Mouse (Mus musculus): ENCODE data around the gene Lhx3.

Gene Lhx3

DNA sequence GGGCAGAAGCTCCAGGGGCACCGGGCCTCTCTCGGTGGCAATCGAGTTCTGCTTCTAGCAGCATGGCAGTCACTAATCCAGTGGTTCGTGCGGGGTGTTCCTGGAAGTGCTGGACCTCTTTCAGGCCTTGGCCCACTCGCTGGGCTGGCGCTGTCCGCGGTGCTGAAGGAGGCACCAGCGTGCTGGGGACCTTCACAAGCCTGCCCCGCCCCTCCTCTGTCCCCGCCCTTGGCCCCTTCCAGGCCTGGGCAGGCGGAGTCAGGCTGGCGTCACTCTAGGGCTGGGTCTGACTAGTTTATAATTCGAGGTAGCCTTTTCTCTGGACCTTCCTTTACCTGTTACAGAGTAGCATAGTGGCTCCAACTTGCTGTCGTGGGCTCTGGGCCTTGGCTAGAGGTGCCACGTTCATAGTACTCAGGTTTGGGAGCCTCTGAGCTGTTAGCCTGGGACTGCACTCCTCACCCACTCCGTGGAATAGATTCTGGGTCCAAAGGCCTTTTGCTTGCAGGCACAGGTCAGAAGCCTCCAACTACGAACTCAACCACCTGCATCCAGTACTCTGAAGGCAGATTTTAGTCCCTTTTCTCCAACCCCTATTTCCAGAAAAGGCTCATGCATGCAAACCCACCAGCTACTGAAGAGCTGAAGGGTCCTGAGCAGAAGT is at the start of gene Lhx3:
TSS of gene Lhx3 (minus strand) at position 164 of the 664 bp plus-strand sequence.
- DNase-seq (ENCODE audit: low read depth, low spot score) = no peak

DNA sequence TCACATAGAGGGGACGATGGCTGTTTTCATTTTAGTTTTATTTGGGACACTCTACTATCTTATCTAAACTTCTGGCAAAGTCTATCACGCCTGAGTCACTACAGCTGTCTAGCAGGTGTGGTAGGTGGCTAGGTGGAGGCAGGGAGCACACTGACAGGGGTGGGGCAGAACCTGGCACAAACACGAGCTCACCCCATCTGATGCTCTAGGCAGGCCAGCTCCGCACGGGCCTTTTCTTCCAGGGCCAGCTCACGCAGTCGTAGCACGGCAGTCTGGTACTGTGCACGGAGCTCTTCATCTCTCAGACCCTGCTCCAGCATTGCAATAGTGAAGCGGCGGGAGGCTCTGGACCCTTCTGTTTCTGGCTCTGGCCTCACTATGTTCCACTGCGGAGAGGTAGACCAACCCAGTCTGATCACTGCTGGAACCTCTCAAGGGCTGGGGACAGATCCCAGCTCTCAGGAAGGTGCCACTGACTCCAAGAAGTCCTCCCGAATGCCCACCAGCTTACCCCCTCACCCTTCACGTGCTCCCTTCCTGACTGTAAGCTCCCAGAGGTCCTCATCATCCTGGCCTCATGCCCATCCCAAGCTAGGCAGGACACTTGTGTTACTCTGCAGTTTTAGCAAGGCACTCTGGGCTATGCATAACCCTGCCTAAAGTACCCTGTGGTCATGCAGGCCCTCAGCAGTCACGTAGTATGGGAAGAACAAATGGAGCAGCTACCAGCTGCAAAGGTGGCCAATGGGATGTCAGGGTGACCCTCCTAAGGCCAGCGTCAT is 49.4 kb upstream of the Lhx3 start:
- DNase-seq (ENCODE audit: low read depth, low spot score) = no peak

DNA sequence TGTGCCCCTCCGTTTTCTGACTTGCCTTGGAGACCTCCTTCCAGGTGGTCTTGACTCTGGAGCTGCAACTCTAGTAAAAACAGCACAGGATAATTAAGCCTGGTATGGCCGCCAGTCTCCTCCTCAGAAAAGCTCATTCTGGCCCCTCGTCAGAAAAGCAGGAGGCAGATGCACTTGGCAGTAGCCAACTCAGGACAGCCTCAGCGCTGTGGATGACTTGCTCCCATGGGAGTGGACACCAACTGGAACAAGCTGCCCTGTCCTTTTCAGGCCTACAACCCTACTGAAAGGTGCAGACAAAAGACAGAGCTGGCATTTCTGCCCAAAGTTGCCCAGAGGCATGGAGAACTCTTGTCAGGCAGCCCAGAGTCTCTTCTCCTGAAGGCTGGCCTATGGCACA is 46.7 kb upstream of the Lhx3 start:
- DNase-seq (ENCODE audit: low read depth, low spot score) = no peak

DNA sequence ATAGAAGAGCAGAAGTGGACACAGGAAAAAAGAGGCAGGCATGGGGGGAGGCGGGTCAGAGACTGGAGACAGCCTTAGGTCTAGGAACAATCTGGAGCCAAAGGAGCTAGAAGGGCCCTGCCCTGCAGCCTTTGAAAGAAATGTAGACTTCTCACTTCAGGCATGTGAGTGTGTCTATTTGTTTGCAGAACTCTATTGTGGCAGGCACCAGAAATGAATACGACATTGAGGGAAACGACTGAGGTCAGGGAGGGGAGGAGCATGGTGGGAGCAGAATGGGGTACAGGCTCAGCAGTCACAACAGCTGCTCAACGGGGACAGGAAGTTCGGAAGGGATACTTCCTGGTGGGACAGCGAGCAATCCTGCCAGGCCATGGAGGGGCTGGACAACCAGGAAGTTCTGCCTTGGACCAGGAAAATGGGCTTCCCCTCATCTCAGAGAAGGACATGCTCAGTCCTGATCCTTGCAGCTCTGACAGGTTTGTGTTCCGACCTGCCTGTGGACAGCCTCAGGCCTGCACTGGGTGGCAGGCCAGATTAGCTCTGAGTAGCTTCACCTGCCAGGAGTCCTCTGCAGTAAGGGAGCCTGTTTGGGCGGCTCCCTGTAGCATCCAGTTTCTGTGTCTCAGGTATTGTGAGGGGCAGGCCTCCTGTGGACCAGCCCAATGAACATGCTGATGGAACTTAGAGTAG is 44.6 kb upstream of the Lhx3 start:
- DNase-seq (ENCODE audit: low read depth, low spot score) = no peak

DNA sequence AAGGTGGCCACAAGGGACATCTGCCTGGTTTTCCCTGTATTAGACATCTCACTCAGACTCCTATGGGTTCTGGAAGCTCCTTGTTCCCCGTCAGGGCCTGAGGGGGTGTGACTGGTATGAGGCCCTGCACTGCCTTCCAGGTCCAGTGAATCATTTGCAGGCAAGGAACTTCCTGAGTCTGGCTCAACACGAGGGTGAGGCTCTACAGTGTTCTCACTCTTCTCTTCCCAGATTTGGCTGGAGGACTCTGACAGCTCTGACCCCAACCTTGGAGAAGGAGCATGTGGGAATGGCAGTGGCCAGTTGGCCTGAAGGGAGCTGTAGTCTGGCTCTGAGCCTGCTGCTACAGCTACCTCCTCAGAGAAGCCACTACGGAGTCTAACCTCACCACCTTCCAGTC is 39.4 kb upstream of the Lhx3 start:
- DNase-seq (ENCODE audit: low read depth, low spot score) = no peak

DNA sequence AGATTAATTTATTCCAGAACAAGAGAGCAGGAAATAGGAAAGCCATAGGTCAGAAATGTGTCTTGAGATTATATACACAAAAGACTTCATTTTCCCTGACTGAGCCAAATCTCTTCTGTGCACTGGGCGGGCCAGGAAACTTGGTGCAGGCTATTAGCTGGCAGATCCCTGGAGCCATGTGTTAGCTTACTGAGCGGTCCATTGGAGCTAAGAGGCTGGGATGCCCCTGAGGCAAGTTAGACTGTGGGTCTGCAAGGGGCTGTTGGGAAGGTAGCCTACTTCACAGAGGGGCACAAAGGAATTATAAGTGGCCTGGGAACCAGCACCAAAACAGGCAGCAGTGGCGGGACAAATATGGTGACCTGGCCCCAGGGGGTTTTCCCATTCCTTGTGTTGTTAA is 32.8 kb upstream of the Lhx3 start:
- no peak for DNase-seq (ENCODE audit: low read depth, low spot score)

DNA sequence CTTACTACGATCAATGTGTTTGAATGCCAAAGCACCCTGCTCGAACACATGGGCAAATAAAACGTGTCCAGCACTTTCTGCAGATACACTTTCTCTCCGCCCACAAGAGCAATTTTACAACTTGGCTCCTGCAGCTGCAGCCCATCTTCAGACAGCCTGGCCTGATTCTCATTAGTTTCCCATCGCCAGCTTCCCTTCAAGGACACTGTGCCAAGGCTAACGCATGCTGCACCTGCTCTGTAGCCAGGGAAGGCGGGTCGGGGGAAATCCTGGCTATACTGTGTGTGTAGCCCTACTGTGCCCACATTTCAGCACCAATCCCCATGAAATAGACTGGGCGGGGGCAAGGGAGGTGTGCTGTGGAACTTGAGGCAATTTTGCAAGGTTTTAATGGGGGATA is 32.2 kb upstream of the Lhx3 start:
- DNase-seq (ENCODE audit: low read depth, low spot score) = peak; percentile 8

DNA sequence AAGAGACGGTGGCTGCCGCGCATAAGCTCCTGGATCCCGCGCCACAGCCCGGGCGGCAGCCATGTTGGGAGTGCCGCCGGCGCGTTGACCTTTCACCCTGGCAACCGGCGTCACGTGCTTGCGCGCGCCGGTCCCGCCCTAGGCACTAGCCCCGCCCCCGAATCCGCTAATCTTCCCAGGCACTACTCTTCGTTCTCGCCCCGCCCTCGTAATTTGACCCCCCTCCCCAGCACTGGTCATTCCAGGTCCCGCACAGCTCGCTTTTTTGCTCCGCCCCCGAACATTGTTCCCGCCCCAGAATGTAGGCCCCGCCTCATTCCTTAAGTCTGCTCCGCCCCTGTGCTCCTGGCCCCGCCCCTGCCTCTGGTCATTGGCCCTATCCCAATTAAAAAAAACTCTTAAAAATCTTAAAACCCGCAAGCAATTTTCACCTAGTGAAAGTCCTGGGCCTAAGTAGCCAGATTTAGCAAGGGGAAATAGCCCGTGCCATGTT is 29.2 kb upstream of the Lhx3 start, which contains the start of gene Qsox2:
TSS of gene Qsox2 (minus strand) at position 236 of the 493 bp plus-strand sequence.
- peak; percentile 72 for DNase-seq (ENCODE audit: low read depth, low spot score)

DNA sequence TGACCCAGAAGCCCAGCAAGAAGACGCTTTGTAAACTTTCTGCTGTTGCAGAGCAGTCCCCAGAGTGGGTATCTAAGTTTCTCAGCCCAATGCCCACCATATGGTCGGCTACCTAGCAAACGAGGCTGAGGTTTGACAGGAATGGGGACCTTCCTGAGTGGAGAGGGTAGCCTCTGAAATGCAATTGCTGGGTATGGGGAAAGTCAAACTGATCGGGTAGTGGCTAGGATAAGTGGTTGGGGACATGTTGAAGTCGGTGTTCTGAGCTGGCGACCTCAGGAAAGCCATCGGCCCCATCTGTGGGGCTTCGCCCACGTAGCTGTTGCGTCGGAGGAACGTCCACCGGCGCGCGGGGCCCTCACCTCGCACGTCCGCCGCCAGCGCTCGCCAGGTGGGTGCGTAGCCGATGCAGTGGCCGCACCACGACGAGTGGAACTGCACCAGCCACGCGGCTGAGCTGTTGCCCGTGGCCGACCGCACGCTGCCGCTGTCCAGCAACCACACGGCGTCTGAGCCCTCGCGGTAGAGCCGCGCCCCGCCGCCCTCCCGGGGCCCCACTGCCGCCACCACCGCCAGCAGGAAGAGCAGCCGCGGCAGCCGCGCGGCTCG is 28.7 kb upstream of the Lhx3 start:
- peak; percentile 4 for DNase-seq (ENCODE audit: low read depth, low spot score)

DNA sequence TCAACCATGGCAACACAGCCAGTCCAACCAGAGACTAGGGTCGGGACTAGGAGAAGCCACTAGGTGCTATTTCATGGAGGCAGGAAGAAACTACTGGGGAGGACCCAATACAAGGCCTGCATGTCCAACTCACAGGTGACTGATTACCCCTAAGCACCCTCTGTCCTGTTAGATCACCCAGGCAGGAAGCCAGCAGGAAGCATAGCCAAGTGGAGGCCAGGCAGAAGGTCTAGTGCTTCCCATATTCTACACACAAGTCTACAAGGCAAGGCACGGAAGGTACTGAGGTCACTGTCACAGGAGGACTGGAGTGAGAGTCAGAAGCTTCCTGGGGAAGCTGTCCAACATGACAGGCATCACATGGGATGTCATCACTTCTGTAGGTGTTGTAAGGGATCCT is 26.7 kb upstream of the Lhx3 start:
- no peak for DNase-seq (ENCODE audit: low read depth, low spot score)

DNA sequence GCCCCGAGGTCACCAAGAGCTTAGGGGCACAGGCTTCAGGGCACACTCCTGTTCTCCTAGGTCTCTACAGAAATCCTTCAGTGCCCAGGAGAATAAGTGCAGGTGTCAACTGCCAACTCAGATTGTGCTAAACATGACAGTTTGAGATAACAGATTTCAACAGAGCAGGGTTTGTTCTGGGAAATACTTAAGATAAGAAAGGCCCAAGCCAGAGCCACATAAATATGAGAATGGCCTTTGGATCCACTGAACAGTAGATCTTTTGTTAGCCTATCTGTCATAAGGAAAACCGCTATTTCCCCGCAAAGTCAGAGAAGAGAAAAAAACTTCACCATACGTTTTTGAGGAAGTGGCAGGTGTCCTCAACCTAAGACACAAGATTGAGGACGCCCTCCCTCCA is 26.2 kb upstream of the Lhx3 start:
- no peak for DNase-seq (ENCODE audit: low read depth, low spot score)

DNA sequence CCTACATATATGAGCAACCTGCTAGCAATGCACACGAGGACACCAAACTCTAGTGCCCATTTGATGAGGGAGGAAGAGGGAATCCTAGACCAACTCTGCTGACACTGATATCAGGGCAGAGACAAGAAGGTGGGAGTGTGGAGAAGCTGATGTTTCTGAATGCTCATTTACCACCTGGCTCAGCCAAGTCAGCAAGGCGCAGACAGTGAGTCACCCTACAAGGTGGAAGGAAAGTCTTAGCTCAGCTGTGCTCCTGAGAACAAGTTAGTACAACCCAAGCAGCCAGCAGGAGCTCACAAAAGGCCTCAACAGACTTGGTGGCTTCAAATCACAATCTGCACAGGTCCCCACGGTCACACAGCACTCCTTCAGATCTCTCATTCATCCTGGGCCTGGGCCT is 23.3 kb upstream of the Lhx3 start:
- DNase-seq (ENCODE audit: low read depth, low spot score) = no peak

DNA sequence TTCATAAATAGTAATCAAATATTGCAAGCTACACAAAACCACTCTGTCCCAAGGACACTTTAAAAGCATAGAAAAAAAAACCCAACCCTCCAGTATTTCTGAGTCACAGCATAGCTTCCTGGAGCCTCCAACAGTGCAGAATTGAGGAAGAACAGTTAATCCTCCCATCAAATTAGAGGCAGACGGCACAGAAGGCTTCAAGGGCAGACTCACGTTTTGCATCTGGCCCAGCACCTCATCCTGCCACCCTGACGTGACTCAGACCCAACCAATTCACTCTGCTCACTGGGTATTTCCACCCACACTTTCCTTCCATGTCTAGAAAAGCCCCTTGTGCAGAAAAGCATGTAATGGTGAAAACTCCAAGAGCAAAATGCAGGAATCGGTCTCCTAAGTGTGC is 22.2 kb upstream of the Lhx3 start:
- DNase-seq (ENCODE audit: low read depth, low spot score) = no peak

DNA sequence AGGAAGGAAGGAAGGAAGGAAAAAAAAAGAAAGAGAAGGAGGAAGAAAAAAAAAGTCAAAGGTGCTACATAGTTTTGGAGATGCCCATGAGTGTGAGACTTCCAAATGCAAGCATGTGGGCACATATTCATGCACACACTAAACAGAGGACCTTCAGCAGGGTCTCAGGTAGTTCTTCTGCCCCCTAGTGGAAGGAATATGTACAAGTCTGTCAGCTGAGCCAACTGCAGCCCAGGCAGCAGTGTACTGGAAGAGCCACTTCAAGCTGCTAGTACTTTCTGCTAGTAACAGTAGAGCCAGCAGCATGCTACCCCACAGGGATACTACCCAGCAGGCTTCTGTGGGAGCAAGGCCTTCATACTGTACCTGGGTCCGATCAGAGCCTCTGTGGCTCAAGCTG is 19.7 kb upstream of the Lhx3 start:
- peak; percentile 51 for DNase-seq (ENCODE audit: low read depth, low spot score)

DNA sequence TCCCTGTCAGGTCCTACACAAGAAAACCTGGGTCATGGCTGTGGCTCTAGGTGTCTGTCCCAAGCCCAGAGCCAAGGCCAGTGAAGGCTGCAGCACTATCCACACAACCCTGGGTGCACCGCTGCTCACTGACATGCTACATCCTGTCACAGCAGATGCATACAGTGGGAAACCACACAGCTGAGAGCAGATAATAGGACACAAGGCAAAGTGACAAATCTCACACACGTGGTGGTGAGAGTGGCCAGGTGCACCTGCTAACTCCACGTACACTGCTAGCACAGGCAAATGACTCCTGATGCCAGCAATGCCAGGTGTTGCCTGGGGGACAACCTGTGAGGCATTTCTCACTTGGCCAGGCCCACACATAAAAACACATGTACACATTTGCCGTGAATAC is 17.2 kb upstream of the Lhx3 start:
- DNase-seq (ENCODE audit: low read depth, low spot score) = no peak

DNA sequence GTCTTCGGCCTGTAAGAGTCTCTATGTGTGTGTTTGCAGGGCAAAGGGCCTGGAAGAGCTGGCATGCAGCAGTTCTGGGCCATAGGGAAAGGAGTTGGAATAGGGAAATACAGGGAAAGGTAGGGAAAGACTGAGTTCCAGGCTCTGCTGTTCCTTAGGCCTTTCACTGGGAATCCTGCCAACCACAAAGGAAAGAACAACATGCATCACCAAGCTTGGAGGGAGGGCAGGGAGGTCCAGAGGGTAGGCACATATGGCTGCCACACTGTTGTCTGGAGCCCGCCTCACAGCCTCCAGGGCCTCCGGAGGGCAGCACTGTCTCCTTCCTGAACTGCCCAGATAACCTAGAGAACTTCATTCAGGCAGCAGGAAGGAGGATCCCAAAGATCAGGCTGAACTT is 15.9 kb upstream of the Lhx3 start:
- DNase-seq (ENCODE audit: low read depth, low spot score) = no peak

DNA sequence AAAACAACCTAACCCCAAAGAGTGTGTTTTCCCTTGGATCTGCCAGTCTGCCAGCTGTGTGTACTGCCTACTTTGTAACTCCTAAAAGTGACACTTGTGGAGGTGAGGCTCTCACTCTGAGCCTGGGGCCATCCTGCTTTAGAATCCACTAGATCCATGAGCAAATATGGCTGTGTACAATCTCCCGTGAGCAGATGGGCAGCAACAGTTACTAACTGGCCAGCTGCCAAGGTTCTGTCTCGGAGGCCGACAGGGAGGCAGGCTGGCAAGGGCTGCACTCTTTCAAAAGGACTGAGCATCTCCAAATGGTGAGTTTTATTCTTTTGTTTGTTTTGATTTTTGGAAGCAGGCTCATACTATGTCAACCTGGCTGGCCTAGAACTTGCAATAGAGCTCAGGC is 6.4 kb upstream of the Lhx3 start:
- no peak for DNase-seq (ENCODE audit: low read depth, low spot score)

DNA sequence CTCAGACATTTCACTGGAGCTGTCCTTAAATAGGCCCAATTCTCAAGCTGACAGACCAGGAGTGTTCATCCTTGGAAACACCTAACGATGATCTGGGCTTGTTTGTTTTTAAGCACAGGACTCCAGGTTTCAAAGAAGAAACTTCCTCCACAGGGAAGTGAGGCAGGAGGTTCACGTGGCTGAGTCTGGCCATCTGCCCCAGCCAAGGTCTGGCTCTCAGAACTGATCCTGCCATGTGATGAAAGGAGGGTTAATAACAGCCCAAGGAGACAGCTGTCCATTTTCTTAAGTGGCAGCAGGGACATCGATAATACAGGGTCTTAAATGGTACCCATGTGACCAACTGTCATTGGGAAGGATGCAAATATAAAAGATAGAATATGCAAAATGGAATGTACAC is 1.5 kb upstream of the Lhx3 start:
- no peak for DNase-seq (ENCODE audit: low read depth, low spot score)

DNA sequence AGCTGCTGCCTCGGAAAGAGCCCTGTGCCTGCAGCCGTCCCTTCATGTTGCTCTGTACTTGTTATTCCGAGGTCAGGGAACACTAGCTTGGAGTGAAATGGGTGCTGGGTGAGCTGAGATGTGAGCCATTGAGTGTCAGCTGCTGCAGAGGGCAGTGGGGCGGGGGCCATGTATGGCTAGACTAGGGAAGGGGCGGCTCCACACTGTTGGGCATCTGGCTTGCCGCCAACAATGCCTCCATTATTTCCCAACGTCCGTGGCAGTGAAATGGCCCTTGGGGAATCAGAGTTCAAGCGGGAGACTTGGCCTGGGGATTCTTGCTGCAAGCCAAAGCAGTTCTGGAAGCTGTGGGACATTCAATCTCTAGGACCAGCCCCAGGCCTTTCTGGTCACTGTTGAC is 530 bp downstream of the Lhx3 start:
- no peak for DNase-seq (ENCODE audit: low read depth, low spot score)

DNA sequence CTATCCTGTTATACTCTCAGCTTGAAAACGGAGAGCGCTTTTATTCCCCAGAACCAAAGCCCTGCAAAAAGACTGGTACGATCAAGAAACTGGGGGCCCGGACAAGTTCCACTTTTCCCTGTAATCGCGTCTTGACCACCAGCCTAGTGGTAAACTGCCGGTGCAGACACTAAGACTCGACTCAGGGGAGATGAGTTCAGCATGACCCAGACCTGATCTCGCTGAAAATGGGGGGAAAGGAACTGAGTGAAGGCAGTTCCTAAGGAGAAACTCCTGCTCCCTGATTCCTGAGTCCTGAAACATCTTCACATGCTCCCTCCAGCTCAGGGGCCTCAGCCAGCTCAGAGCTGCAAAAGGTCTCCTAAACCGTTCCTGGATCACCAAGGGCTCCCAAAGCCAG is 2.3 kb downstream of the Lhx3 start:
- no peak for DNase-seq (ENCODE audit: low read depth, low spot score)

DNA sequence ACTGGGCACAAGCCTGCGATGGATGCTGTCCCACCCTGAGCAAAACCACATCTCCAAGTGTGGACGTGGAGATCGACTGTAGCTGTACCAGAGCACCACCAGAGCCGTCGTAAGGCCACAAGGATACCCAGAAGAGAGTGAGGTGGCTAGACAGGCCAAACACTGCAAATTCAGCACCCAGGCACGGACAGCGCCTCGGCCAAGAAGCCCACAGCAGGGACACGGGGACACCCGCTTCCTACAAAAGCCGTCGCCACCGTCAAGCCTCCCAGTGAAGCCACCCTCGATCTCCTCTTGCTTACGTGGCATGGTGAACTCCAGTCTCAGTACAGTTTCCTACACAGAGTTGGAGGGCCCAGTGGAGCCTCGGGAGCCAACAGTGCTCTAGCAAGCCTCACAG is 3.0 kb downstream of the Lhx3 start:
- DNase-seq (ENCODE audit: low read depth, low spot score) = no peak

DNA sequence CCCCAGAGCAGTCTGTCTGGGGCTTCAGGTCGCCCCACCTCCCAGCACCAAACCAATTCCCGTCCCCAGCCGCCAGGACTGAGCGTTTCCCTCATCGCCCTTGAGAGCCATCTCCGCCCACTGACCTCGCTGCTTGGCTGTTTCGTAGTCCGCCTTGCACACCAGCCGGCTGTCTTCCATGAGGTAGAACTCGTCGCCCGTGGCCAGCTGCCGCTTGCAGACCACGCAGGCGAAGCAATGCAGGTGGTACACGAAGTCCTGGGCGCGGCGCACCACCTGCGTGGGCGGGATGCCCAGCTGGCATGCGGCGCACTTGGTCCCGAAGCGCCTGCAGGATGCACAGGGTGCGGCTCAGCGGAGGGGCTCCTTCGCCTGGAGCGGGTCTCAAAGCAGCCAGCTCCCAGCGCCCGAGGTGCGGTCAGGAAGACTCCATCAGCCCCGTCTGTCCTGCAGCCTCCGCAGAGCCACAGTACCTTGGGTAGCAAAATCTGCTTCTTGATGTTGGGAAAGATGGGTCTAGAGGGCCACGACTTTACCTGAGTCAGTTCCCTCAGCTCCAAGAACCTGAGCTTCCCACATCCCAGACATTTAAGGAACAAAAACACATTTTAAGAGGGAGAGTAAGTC is 5.1 kb downstream of the Lhx3 start:
- no peak for DNase-seq (ENCODE audit: low read depth, low spot score)

Data from brain, embryonic 18.5 days (tissue).